Mouse (Mus musculus) MEL (cell line): ENCODE measurements around the gene Pgpep1. TPM values are rescaled to one million over a fixed set of nuclear protein-coding genes. Genes with fewer than 3 reads are reported as not detected.

Experiments used
- DNase-seq: peaks from one replicate; pipeline ENCODE4 v3.0.0; 2011; ENCODE audit warnings: low read depth, low spot score
- H3K27ac ChIP-seq: 2 replicates; pipeline ENCODE4 v1.5.1; 2012; ENCODE audit warnings: low read depth, mild to moderate bottlenecking, control low read depth, low read length, moderate library complexity; ENCODE audit not compliant: control insufficient read depth
- H3K27me3 ChIP-seq, 2 experiments: fragments of 150-350 bp in 1 of 2; sonication (generic) in 1 of 2; 2 replicates each; pipeline ENCODE4 v1.6.1; 2012; ENCODE audit warnings: low read length in 2 of 2, mild to moderate bottlenecking in 2 of 2, improper control_type of control experiment in 1 of 2, moderate library complexity in 1 of 2; ENCODE audit not compliant: insufficient read depth in 2 of 2, control insufficient read depth in 1 of 2
- H3K36me3 ChIP-seq, 2 experiments: 2 replicates each; pipeline ENCODE4 v1.6.1; 2012 to 2014; ENCODE audit warnings: low read length in 2 of 2, improper control_type of control experiment in 1 of 2, inconsistent platforms in 1 of 2, mild to moderate bottlenecking in 1 of 2; ENCODE audit not compliant: insufficient read depth in 2 of 2, control insufficient read depth in 1 of 2
- H3K4me1 ChIP-seq, 2 experiments: fragments of 150-350 bp in 1 of 2; sonication (generic) in 1 of 2; 2 replicates each; pipeline ENCODE4 v1.6.1; 2012; ENCODE audit warnings: low read length in 2 of 2, improper control_type of control experiment in 1 of 2, mild to moderate bottlenecking in 1 of 2; ENCODE audit not compliant: insufficient read depth in 2 of 2, control insufficient read depth in 1 of 2
- H3K4me3 ChIP-seq, 2 experiments: fragments of 150-350 bp in 1 of 2; sonication (generic) in 1 of 2; 2 replicates each; pipeline ENCODE4 v1.5.1; 2012; ENCODE audit warnings: low read depth in 2 of 2, low read length in 2 of 2, mild to moderate bottlenecking in 2 of 2, moderate library complexity in 2 of 2, control low read depth in 1 of 2, improper control_type of control experiment in 1 of 2; ENCODE audit not compliant: control insufficient read depth in 1 of 2, insufficient read depth in 1 of 2
- H3K79me2 ChIP-seq: 2 replicates; pipeline ENCODE4 v1.6.1; 2012; ENCODE audit warnings: mild to moderate bottlenecking, low read length, moderate library complexity; ENCODE audit not compliant: control insufficient read depth, poor library complexity, insufficient read depth
- H3K9ac ChIP-seq: 2 replicates; pipeline ENCODE4 v1.6.1; 2012; ENCODE audit warnings: low read depth, mild to moderate bottlenecking, control low read depth, low read length, moderate library complexity; ENCODE audit not compliant: control insufficient read depth, poor library complexity, severe bottlenecking
- H3K9me3 ChIP-seq: fragments of 150-350 bp; sonication (generic); replicated peaks from 2 replicates; pipeline ENCODE4 v1.6.1; 2012; ENCODE audit warnings: mild to moderate bottlenecking, low read length, improper control_type of control experiment, moderate library complexity; ENCODE audit not compliant: insufficient read depth
- BHLHE40 ChIP-seq: IDR thresholded peaks from 2 replicates; pipeline ENCODE4 v1.6.1; 2012; ENCODE audit warnings: low read depth, mild to moderate bottlenecking, inconsistent platforms, low read length, improper control_type of control experiment, borderline replicate concordance
- CHD2 ChIP-seq: IDR thresholded peaks from 2 replicates; pipeline ENCODE4 v1.6.1; 2011; ENCODE audit warnings: low read length, improper control_type of control experiment
- CTCF ChIP-seq, 3 experiments: IDR thresholded peaks in 2 of 3; conservative IDR thresholded peaks in 1 of 3; 2 replicates each; pipeline ENCODE4 v1.5.1; 2011 to 2012; ENCODE audit warnings: low read length in 3 of 3, low read depth in 2 of 3, mild to moderate bottlenecking in 2 of 3, improper control_type of control experiment in 1 of 3, inconsistent platforms in 1 of 3, mixed read lengths in 1 of 3, moderate library complexity in 1 of 3; ENCODE audit not compliant: control insufficient read depth in 1 of 3, insufficient read depth in 1 of 3, poor library complexity in 1 of 3, severe bottlenecking in 1 of 3
- ETS1 ChIP-seq: IDR thresholded peaks from 2 replicates; pipeline ENCODE4 v1.6.1; 2012; ENCODE audit warnings: low read depth, mild to moderate bottlenecking, inconsistent platforms, low read length, improper control_type of control experiment, moderate library complexity
- GATA1 ChIP-seq: IDR thresholded peaks from 2 replicates; pipeline ENCODE4 v1.6.1; 2011; ENCODE audit warnings: low read depth, low read length, improper control_type of control experiment
- HCFC1 ChIP-seq: IDR thresholded peaks from 2 replicates; pipeline ENCODE4 v1.6.1; 2012; ENCODE audit warnings: low read depth, mild to moderate bottlenecking, inconsistent platforms, low read length, improper control_type of control experiment, moderate library complexity
- JUND ChIP-seq: IDR thresholded peaks from 2 replicates; pipeline ENCODE4 v1.6.1; 2011; ENCODE audit warnings: low read depth, mild to moderate bottlenecking, improper control_type of control experiment, low read length
- MAX ChIP-seq: IDR thresholded peaks from 2 replicates; pipeline ENCODE4 v1.6.1; 2011; ENCODE audit warnings: low read length, improper control_type of control experiment
- MEF2A ChIP-seq: IDR thresholded peaks from 2 replicates; pipeline ENCODE4 v1.6.1; 2014; ENCODE audit warnings: low read depth, mild to moderate bottlenecking, inconsistent platforms, low read length, improper control_type of control experiment; ENCODE audit not compliant: poor library complexity, insufficient replicate concordance, severe bottlenecking; ENCODE audit errors: extremely low read depth
- MXI1 ChIP-seq: IDR thresholded peaks from 2 replicates; pipeline ENCODE4 v1.6.1; 2011; ENCODE audit warnings: mild to moderate bottlenecking, low read depth, low read length, improper control_type of control experiment
- MYC ChIP-seq: IDR thresholded peaks from 2 replicates; pipeline ENCODE4 v1.6.1; 2011; ENCODE audit warnings: low read depth, mild to moderate bottlenecking, low read length, improper control_type of control experiment, moderate library complexity
- NRF1 ChIP-seq: IDR thresholded peaks from 2 replicates; pipeline ENCODE4 v1.6.1; 2014; ENCODE audit warnings: low read depth, mild to moderate bottlenecking, inconsistent platforms, low read length, improper control_type of control experiment, moderate library complexity; ENCODE audit not compliant: poor library complexity, insufficient read depth, severe bottlenecking
- POLR2AphosphoS2 ChIP-seq: IDR thresholded peaks from 2 replicates; pipeline ENCODE4 v1.6.1; 2011; ENCODE audit warnings: low read length, improper control_type of control experiment
- POLR2AphosphoS5 ChIP-seq: IDR thresholded peaks from 2 replicates; pipeline ENCODE4 v1.6.1; 2012; ENCODE audit warnings: low read depth, borderline replicate concordance, mild to moderate bottlenecking, inconsistent platforms, low read length, moderate library complexity, mixed read lengths
- RAD21 ChIP-seq: IDR thresholded peaks from 2 replicates; pipeline ENCODE4 v1.6.1; 2011; ENCODE audit warnings: mild to moderate bottlenecking, low read depth, low read length, improper control_type of control experiment
- SMC3 ChIP-seq: IDR thresholded peaks from 2 replicates; pipeline ENCODE4 v1.6.1; 2011; ENCODE audit warnings: low read depth, low read length, improper control_type of control experiment
- TAL1 ChIP-seq: IDR thresholded peaks from 2 replicates; pipeline ENCODE4 v1.6.1; 2012; ENCODE audit warnings: mild to moderate bottlenecking, inconsistent platforms, low read length, moderate library complexity, mixed read lengths
- USF1 ChIP-seq: IDR thresholded peaks from 2 replicates; pipeline ENCODE4 v1.6.1; 2014; ENCODE audit warnings: low read depth, mild to moderate bottlenecking, inconsistent platforms, low read length, improper control_type of control experiment, moderate library complexity
- USF2 ChIP-seq, 2 experiments: IDR thresholded peaks; 2 replicates each; pipeline ENCODE4 v1.6.1; 2011 to 2012; ENCODE audit warnings: improper control_type of control experiment in 2 of 2, low read length in 2 of 2, borderline replicate concordance in 1 of 2, inconsistent platforms in 1 of 2, low read depth in 1 of 2, mild to moderate bottlenecking in 1 of 2; ENCODE audit not compliant: insufficient read depth in 1 of 2
- ZKSCAN1 ChIP-seq: IDR thresholded peaks from 2 replicates; pipeline ENCODE4 v1.6.1; 2012; ENCODE audit warnings: low read depth, mild to moderate bottlenecking, inconsistent platforms, low read length, improper control_type of control experiment, moderate library complexity
- polyA plus RNA-seq, 2 experiments: library from polyadenylated mRNA; stranded (reverse) in 1 of 2; unstranded in 1 of 2; fragments of >175 nt in 1 of 2; fragments of >200 nt in 1 of 2; gene quantifications; 2 replicates each; pipeline versions ENCODE4 v1.2.1 to v1.2.4; 2012; ENCODE audit warnings: low replicate concordance in 2 of 2, low read depth in 1 of 2; ENCODE audit not compliant: insufficient read length in 2 of 2, insufficient read depth in 1 of 2, missing spikeins in 1 of 2
- total RNA-seq: library from RNA; depleted of rRNA; stranded (reverse); fragments of 300-350 nt; gene quantifications from 2 replicates; pipeline ENCODE4 v1.2.3, GENCODE M21; 2012

The Pgpep1 gene
- total and polyA plus RNA-seq, 3 experiments, result 12.6 to 19.5 TPM; not detected in 1

- DNase-seq, result no peak
- Histone ChIP-seq H3K36me3 (peaks cover 0 to 17% of the 10 kb centered on the region in 2 experiments; a peak in 2 of 4 replicates), H3K27ac (no peak overlapping the region), H3K9me3 (no peaks in the 10 kb centered on the region), H3K27me3 (no peaks in the 10 kb centered on the region), H3K79me2 (peaks cover 22% of the 10 kb centered on the region), H3K4me3 (no peak overlapping the region), H3K4me1 (peaks cover 5 to 18% of the 10 kb centered on the region in 2 experiments; a peak in 3 of 4 replicates), H3K9ac (no peak overlapping the region)
- TF ChIP-seq USF2 (IDR thresholded peaks at IDR 0.05; ENCODE audit: borderline replicate concordance in 1 of 2, insufficient read depth in 1 of 2, low read depth in 1 of 2, low read length in 2 of 2) (no peak), POLR2AphosphoS5 (no peak)
These were observed 17.4 kb upstream of the Pgpep1 start for GRCm38 (mm10) chr8:70677451-70678080.

- H3K79me2 ChIP-seq, result peaks cover 22% of the 10 kb centered on the region
- H3K36me3 ChIP-seq, result peaks cover 0 to 20% of the 10 kb centered on the region in 2 experiments; a peak in 2 of 4 replicates
- DNase-seq, result peak; percentile 29
- peaks cover 5 to 21% of the 10 kb centered on the region in 2 experiments; a peak in 3 of 4 replicates for H3K4me1 ChIP-seq
- H3K27me3 ChIP-seq, result no peaks in the 10 kb centered on the region
- H3K9ac ChIP-seq, result no peak overlapping the region
- no peak overlapping the region for H3K4me3 ChIP-seq
- H3K27ac ChIP-seq, result no peak overlapping the region; the same call in 1 of the 2 replicates
- no peaks in the 10 kb centered on the region for H3K9me3 ChIP-seq
- no peak for TF ChIP-seq SMC3
- no peak for TF ChIP-seq GATA1
- no peak for TF ChIP-seq ZKSCAN1
- no peak for TF ChIP-seq HCFC1
- TF ChIP-seq CHD2, result no peak
- TF ChIP-seq NRF1, result no peak
- no peak for TF ChIP-seq MEF2A
- TF ChIP-seq CTCF (IDR thresholded peaks at IDR 0.05 in 2 of 3, conservative IDR thresholded peaks at IDR 0.05 in 1 of 3; ENCODE audit: control insufficient read depth in 1 of 3, insufficient read depth in 1 of 3, low read depth in 2 of 3, low read length in 3 of 3, poor library complexity in 1 of 3, severe bottlenecking in 1 of 3), result no peak
- TF ChIP-seq MXI1, result no peak
- TF ChIP-seq JUND, result no peak
- no peak for TF ChIP-seq MAX
- no peak for TF ChIP-seq POLR2AphosphoS2
- no peak for TF ChIP-seq TAL1
- TF ChIP-seq MYC, result no peak
- TF ChIP-seq ETS1, result no peak
- no peak for TF ChIP-seq USF1
- TF ChIP-seq BHLHE40, result no peak
- TF ChIP-seq RAD21, result no peak
- TF ChIP-seq, all 39 proteins: peak for 0
These were observed 15.1 kb upstream of the Pgpep1 start for GRCm38 (mm10) chr8:70675336-70675735.
